Mouse (Mus musculus) liver, embryonic 18 days (tissue): Measurements from ENCODE around the gene Pten. TPM values are rescaled to one million over a fixed set of nuclear protein-coding genes. Genes with fewer than 3 reads are reported as not detected.

Source experiments
- polyA plus RNA-seq: library from polyadenylated mRNA; depleted of rRNA; stranded (reverse); fragments of >200 nt; gene quantifications from 2 replicates; pipeline ENCODE4 v1.2.3, GENCODE M21; 2012; rRNA removed

Pten gene
- 7.4 and 8.0 TPM in 2 replicates for polyA plus RNA-seq

DNA sequence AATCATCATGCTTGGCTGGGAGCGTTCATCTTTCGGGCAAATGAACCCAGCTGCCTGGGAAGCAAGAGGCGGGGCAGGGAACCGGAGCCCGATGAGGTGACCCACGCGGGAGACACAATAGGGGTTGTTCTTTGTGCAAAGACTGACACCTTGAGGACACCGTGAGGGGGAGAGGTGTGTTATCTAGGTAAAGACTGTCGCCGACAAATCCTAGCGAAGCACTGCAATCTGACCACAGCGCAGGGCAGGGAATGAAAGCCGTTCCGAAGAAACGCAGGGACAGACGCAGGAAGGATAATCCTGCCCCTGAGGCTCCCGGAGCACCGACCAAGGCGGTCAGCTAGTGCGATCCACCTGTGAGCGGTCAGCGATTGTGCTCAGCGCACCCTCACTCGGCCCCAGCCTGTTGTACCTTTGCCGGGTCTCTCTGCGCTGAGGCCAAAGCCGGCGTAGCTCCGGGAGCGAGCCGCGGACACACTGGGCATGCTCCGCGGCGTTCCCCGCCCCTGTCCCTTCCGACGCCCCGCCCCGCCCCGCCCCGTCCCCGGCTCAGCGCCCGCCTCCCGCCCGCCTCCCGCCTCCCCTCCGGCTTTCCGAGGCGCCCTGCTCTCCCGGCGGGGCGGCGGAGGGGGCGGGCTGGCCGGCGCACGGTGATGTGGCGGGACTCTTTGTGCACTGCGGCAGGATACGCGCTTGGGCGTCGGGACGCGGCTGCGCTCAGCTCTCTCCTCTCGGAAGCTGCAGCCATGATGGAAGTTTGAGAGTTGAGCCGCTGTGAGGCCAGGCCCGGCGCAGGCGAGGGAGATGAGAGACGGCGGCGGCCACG is at the start of gene Pten:
TSS of gene Pten (plus strand) at position 598 of the 826 bp plus-strand sequence.

DNA sequence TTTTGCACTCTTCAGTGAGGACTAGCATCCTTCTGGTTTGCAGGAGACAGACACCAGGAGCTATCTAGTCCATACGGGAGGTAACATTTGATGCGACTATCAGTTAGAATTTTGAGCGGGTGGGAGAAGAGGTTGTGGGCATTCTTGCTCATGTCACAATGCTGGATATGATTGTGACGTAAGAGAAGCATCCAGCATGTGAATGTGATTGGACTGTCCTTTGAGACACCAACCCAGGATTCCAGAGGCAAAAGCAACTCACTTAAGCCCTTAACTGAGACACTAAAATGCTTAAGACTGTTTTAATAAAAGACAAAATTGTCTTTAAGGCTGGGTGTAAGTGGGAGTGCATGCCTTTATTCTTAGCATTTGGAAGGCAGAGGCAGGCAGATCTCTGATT is 17.6 kb upstream of the Pten start, which contains the start of gene Atad1:
TSS of gene Atad1 (minus strand) at position 101 of the 400 bp plus-strand sequence.

Other genes with a start within 250 kb of the Pten start
- 12.7 and 13.9 TPM in 2 replicates for gene Papss2, start 161.7 kb upstream of the Pten start, polyA plus RNA-seq
- 12.7 and 14.1 TPM in 2 replicates for gene Atad1, start 17.7 kb upstream of the Pten start, polyA plus RNA-seq